Mouse (Mus musculus): ENCODE data around the gene S100a7a. TPM values are rescaled to one million over a fixed set of nuclear protein-coding genes. Genes with fewer than 3 reads are reported as not detected.

The S100a7a gene
- polyA plus RNA-seq, 1 experiment, result 0.79 TPM

- no peak within 1 kb of the TSS for H3K9ac ChIP-seq (ENCODE audit: low read depth, poor library complexity, severe bottlenecking)
- H3K27ac ChIP-seq (ENCODE audit: insufficient read depth, low read length), result no peak within 1 kb of the TSS
- H3K4me3 ChIP-seq (ENCODE audit: low read depth, low read length), result no peak within 1 kb of the TSS
- TF ChIP-seq EP300 (IDR thresholded peaks at IDR 0.05; ENCODE audit: insufficient read depth, low read depth, low read length) (no peak), CTCF (IDR thresholded peaks at IDR 0.05; ENCODE audit: low read depth, low read length) (no peak), POLR2A (IDR thresholded peaks at IDR 0.05; ENCODE audit: insufficient read depth, low read length) (no peak)
- no peaks in the 10 kb centered on the region for H3K27me3 ChIP-seq (ENCODE audit: control insufficient read depth, insufficient read depth, low read length, poor library complexity, severe bottlenecking)
- H3K9me3 ChIP-seq (replicated peaks; ENCODE audit: control insufficient read depth, insufficient read depth, low read length, poor library complexity, severe bottlenecking), result no peaks in the 10 kb centered on the region
- no peaks in the 10 kb centered on the region for H3K4me1 ChIP-seq (ENCODE audit: control insufficient read depth, insufficient read depth, low read length)
- no peaks in the 10 kb centered on the region for H3K36me3 ChIP-seq (ENCODE audit: control insufficient read depth, insufficient read depth, low read length, poor library complexity, severe bottlenecking)
Measured at GRCm38 (mm10) chr3:90608223-90608622, 45.6 kb upstream of the S100a7a start, which contains the start of gene S100a5. Gene S100a5, plus strand, starts transcription at chr3:90608523.

- Histone ChIP-seq H3K27me3 (ENCODE audit: control insufficient read depth, insufficient read depth, low read length, poor library complexity, severe bottlenecking) (no peaks in the 10 kb centered on the region), H3K27ac (ENCODE audit: insufficient read depth, low read length) (no peak overlapping the region), H3K4me3 (ENCODE audit: low read depth, low read length) (no peak overlapping the region), H3K4me1 (ENCODE audit: control insufficient read depth, insufficient read depth, low read length) (no peaks in the 10 kb centered on the region), H3K9me3 (replicated peaks; ENCODE audit: control insufficient read depth, insufficient read depth, low read length, poor library complexity, severe bottlenecking) (no peaks in the 10 kb centered on the region), H3K9ac (ENCODE audit: low read depth, poor library complexity, severe bottlenecking) (no peak overlapping the region), H3K36me3 (ENCODE audit: control insufficient read depth, insufficient read depth, low read length, poor library complexity, severe bottlenecking) (no peaks in the 10 kb centered on the region)
- TF ChIP-seq EP300 (IDR thresholded peaks at IDR 0.05; ENCODE audit: insufficient read depth, low read depth, low read length) (no peak), POLR2A (IDR thresholded peaks at IDR 0.05; ENCODE audit: insufficient read depth, low read length) (no peak), CTCF (IDR thresholded peaks at IDR 0.05; ENCODE audit: low read depth, low read length) (no peak)
Measured at GRCm38 (mm10) chr3:90609102-90609501, 44.7 kb upstream of the S100a7a start.

GRCm38 (mm10) chr3:90611494-90611893 is 42.3 kb upstream of the S100a7a start:
- Histone ChIP-seq H3K4me3 (ENCODE audit: low read depth, low read length) (no peak overlapping the region), H3K36me3 (ENCODE audit: control insufficient read depth, insufficient read depth, low read length, poor library complexity, severe bottlenecking) (no peaks in the 10 kb centered on the region), H3K9ac (ENCODE audit: low read depth, poor library complexity, severe bottlenecking) (no peak overlapping the region), H3K27me3 (ENCODE audit: control insufficient read depth, insufficient read depth, low read length, poor library complexity, severe bottlenecking) (no peaks in the 10 kb centered on the region), H3K27ac (ENCODE audit: insufficient read depth, low read length) (no peak overlapping the region), H3K4me1 (ENCODE audit: control insufficient read depth, insufficient read depth, low read length) (peaks cover 2% of the 10 kb centered on the region), H3K9me3 (replicated peaks; ENCODE audit: control insufficient read depth, insufficient read depth, low read length, poor library complexity, severe bottlenecking) (no peaks in the 10 kb centered on the region)
- TF ChIP-seq POLR2A (IDR thresholded peaks at IDR 0.05; ENCODE audit: insufficient read depth, low read length), result no peak
- no peak for TF ChIP-seq CTCF (IDR thresholded peaks at IDR 0.05; ENCODE audit: low read depth, low read length)
- no peak for TF ChIP-seq EP300 (IDR thresholded peaks at IDR 0.05; ENCODE audit: insufficient read depth, low read depth, low read length)

- Histone ChIP-seq H3K4me3 (ENCODE audit: low read depth, low read length) (no peak overlapping the region), H3K27ac (ENCODE audit: insufficient read depth, low read length) (no peak overlapping the region)
- TF ChIP-seq POLR2A (IDR thresholded peaks at IDR 0.05; ENCODE audit: insufficient read depth, low read length), result no peak
Measured at GRCm38 (mm10) chr3:90612061-90612460, 41.8 kb upstream of the S100a7a start.

GRCm38 (mm10) chr3:90612728-90613291 is 41.0 kb upstream of the S100a7a start, which contains the start of gene S100a6:
Gene S100a6, plus strand, starts transcription at chr3:90612882.
- Histone ChIP-seq H3K9ac (ENCODE audit: low read depth, poor library complexity, severe bottlenecking) (peak within 1 kb of the TSS; percentile 11; the same call in 1 of the 2 replicates), H3K27ac (ENCODE audit: insufficient read depth, low read length) (no peak within 1 kb of the TSS), H3K27me3 (ENCODE audit: control insufficient read depth, insufficient read depth, low read length, poor library complexity, severe bottlenecking) (no peaks in the 10 kb centered on the region), H3K9me3 (replicated peaks; ENCODE audit: control insufficient read depth, insufficient read depth, low read length, poor library complexity, severe bottlenecking) (no peaks in the 10 kb centered on the region), H3K4me1 (ENCODE audit: control insufficient read depth, insufficient read depth, low read length) (peaks cover 2% of the 10 kb centered on the region), H3K4me3 (ENCODE audit: low read depth, low read length) (peak within 1 kb of the TSS; percentile 54), H3K36me3 (ENCODE audit: control insufficient read depth, insufficient read depth, low read length, poor library complexity, severe bottlenecking) (no peaks in the 10 kb centered on the region)
- TF ChIP-seq EP300 (IDR thresholded peaks at IDR 0.05; ENCODE audit: insufficient read depth, low read depth, low read length) (peak; percentile 66), POLR2A (IDR thresholded peaks at IDR 0.05; ENCODE audit: insufficient read depth, low read length) (no peak), CTCF (IDR thresholded peaks at IDR 0.05; ENCODE audit: low read depth, low read length) (peak; percentile 86)

More at GRCm38 (mm10) chr3:90612061-90612460, 41.8 kb upstream of the S100a7a start:
- Histone ChIP-seq H3K4me1 (ENCODE audit: control insufficient read depth, insufficient read depth, low read length) (peaks cover 2% of the 10 kb centered on the region), H3K9me3 (replicated peaks; ENCODE audit: control insufficient read depth, insufficient read depth, low read length, poor library complexity, severe bottlenecking) (no peaks in the 10 kb centered on the region), H3K27me3 (ENCODE audit: control insufficient read depth, insufficient read depth, low read length, poor library complexity, severe bottlenecking) (no peaks in the 10 kb centered on the region), H3K36me3 (ENCODE audit: control insufficient read depth, insufficient read depth, low read length, poor library complexity, severe bottlenecking) (no peaks in the 10 kb centered on the region), H3K9ac (ENCODE audit: low read depth, poor library complexity, severe bottlenecking) (no peak overlapping the region)

GRCm38 (mm10) chr3:90613461-90614147 is 40.2 kb upstream of the S100a7a start:
- TF ChIP-seq POLR2A (IDR thresholded peaks at IDR 0.05; ENCODE audit: insufficient read depth, low read length) (no peak), EP300 (IDR thresholded peaks at IDR 0.05; ENCODE audit: insufficient read depth, low read depth, low read length) (no peak), CTCF (IDR thresholded peaks at IDR 0.05; ENCODE audit: low read depth, low read length) (no peak)
- Histone ChIP-seq H3K36me3 (ENCODE audit: control insufficient read depth, insufficient read depth, low read length, poor library complexity, severe bottlenecking) (no peaks in the 10 kb centered on the region), H3K27ac (ENCODE audit: insufficient read depth, low read length) (no peak overlapping the region), H3K9ac (ENCODE audit: low read depth, poor library complexity, severe bottlenecking) (peak overlapping the region; percentile 11; the same call in 1 of the 2 replicates), H3K27me3 (ENCODE audit: control insufficient read depth, insufficient read depth, low read length, poor library complexity, severe bottlenecking) (no peaks in the 10 kb centered on the region), H3K4me3 (ENCODE audit: low read depth, low read length) (peak overlapping the region; percentile 54), H3K4me1 (ENCODE audit: control insufficient read depth, insufficient read depth, low read length) (peaks cover 2% of the 10 kb centered on the region), H3K9me3 (replicated peaks; ENCODE audit: control insufficient read depth, insufficient read depth, low read length, poor library complexity, severe bottlenecking) (no peaks in the 10 kb centered on the region)
